Mouse (Mus musculus) retina, embryonic 14.5 days (tissue): ENCODE measurements at regions not wholly inside any gene's neighbourhood (a gene's known extent, or its start where the extent isn't known, plus 50 kb on each side); places are given as distances from the start of the nearest gene placed in this dataset.
"Not testable (repeated sequence)": the region's sequence is repeated elsewhere in the genome, so short reads cannot be mapped to it uniquely, and the experiment has no call there.

Experiments used
- DNase-seq: peaks from one replicate; pipeline ENCODE4 v3.0.0-alpha.2; 2015; ENCODE audit warnings: low spot score

- DNase-seq: peak; percentile 49
Measured at GRCm38 (mm10) chr5:134046086-134046485, 53.4 kb upstream of the Castor2 start.

DNA sequence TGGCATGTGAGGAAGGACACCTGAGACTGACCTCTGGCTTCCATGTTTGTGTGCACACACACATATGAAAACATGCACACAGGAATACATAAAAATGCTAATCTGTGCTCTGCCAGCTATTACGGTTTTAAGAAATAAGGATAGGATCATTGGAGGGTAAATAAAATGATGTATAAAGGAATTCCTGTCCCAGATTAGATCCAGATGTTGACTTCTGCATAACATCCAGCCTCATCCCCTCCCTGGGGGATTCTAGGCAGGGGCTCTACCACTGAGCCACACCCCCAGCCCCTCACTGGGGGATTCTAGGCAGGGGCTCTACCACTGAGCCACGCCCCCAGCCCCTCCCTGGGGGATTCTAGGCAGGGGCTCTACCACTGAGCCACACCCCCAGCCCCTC, 56.6 kb upstream of the Castor2 start:
- DNase-seq: not testable (repeated sequence)

DNA sequence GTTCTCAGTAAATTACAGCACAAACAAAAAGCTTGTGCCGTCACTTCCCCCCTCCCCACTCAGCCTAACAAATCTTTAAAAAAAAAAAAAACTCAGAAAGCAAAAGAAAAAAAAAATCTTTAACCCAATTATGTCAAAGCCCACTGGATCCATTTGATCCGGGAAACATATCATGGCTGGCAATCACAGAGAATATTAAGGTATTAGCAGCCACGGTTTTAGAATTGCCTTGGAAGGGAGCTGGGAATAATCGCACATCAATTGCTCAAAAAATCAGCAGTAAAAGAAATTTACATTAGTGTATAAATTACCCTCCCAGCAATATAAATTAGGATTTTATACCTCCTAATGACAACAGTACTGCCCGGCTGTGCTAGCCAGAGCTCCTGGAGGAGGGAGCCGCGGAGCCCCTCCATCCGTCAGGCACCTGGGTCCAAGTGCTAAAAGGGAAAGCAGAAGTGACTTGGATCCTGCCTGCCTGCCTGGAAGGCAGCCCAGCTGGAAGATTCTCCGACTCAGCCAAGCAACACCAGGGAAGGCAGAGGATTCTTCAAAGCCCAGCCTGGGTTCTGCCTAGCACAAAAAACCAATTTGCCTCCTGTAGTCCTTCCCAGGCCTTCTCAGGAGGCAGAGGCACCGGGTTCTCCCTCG, 72.1 kb upstream of the Castor2 start:
- DNase-seq: peak; percentile 26

DNA sequence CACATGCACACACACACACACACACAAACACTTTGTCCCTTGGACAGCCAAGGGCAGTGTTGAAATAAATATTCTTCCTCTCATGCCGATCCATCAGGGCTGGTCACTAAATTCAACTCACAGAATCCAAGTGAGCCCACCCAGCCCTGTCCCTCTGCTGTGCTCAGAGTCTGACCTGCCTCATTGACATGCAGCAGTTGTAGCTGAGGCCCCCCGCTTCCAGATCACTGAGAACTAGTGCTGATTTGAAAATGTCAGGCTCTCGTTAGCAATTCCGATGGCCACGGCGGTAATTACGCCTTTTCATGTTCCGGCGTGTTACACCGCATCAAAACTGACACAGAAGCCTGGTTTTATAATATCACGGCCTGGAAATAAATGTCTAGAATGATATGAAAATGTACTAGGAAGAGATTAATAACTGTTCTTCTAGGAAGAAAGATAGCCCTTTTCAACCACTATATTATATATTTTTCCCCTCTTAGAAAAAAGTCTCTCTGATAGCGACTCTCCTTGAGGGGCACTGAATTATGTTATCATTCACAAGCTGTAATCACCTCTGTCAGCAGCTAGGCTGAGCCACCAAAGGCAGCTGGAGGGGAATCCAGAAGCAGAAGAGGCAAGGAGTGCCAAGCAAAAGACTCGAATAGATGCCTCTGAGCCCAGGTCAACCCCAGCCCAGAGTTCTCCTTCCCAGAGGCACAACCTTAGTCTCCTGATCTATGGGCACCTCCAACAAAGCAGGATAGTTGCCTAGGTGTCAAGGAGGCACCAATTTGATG, 79.7 kb upstream of the Castor2 start:
- no peak for DNase-seq

- DNase-seq: peak; percentile 57
Measured at GRCm38 (mm10) chr5:134014257-134015163, 85.0 kb upstream of the Castor2 start.

DNA sequence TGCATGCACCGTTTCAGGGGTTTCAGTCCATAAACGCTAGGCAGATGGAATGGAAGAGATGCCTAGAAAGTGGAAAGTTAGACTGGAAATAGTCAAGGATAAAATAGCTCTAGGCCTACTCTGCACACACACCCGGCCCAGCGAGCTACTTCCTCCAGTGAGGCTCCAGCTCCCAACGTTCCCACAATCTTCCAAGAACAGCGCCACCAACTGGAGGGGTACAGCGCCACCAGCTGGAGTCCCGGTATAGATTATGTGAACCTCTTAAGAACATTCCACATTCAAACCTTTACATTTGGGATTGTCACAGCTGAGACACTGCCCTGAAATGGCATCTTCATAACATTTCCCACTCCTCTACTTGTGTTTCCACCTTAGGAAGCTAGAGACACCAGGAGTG, 86.3 kb upstream of the Castor2 start:
- no peak for DNase-seq

GRCm38 (mm10) chr5:134009843-134010242, 89.7 kb upstream of the Castor2 start:
- no peak for DNase-seq

DNA sequence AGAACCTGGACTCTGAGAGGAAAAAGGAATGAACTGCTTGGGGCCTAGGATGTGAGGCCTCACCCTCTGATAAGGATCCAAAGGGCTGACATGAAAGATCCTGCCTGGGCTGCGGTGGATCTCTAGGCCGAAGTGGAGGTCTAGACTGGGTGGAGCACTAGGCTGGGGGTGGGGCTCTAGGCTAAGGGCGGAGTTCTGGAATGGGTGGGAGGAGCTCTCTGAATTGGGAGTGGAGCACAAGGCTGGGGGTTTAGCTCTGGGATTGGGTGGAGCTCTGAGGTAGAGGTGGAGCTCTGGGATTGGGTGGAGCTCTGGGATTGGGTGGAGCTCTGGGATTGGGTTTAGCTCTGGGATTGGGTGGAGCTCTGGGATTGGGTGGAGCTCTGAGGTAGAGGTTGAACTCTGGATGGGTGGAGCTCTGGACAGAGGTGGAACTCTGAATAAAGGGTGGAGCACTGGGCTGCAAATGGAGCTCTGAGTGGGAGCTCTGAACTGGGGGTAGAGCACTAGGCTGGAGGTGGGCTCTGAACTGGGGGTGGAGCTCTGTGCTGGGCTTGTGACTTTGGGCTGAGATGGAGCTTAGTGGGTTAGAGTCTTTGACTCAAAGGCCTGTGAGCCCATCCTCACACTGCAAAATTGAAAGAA, 92.3 kb upstream of the Castor2 start:
- DNase-seq: no peak

DNA sequence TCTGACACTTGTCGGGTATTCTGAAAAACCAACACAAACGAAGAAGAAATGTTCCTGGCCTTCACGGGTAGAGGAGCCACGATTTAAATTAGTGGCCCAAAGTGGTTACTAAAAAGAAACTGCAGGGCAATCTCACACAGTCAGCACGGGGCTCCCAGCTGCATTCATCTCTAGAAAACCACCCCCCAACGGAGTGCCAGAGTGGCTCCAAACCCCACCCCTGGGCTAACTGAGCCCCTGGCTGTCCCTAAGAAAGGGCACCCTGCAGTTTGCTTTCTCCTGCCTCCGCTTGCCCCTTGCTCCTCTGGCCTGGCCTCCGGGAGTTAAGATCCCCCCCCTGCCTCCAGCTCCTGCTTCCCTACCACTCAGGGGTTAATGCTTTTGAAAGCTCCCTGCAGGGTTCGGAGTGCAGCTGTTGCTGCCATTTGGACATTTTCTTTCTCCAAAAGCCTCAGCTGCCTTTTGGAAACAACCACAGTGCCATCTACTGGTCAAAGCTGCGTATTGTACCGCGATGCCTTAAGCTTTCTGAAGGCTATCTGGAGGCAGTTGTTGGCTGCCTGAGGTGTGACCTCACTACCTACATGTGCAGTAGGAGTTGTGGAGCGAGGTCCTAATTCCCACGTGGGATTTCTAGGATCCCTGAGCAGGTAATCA, 92.9 kb upstream of the Castor2 start:
- peak; percentile 98 for DNase-seq

DNA sequence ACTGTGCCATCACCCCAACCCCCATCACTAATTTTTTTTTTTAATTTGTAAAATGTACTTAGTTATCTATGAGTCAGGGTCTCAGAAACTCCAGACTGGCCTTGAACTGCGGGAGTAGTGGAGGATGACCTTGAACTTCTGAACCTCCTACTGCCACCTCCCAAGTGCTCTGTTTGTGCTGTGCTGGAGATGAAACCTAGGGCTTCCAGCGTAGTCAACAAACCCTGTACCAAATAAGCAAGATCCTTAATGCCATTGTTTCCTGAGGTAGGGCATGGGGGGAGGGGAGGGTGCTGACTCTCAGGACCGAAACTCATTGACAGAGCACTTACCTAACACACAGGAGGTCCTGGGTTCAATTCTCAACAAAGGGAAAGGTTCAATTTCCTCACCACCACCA, 93.5 kb upstream of the Castor2 start:
- DNase-seq: no peak

- DNase-seq: no peak
Measured at GRCm38 (mm10) chr5:134000100-134000499, 99.4 kb upstream of the Castor2 start.

- no peak for DNase-seq
Measured at GRCm38 (mm10) chr5:133999698-134000097, 99.8 kb upstream of the Castor2 start.

DNA sequence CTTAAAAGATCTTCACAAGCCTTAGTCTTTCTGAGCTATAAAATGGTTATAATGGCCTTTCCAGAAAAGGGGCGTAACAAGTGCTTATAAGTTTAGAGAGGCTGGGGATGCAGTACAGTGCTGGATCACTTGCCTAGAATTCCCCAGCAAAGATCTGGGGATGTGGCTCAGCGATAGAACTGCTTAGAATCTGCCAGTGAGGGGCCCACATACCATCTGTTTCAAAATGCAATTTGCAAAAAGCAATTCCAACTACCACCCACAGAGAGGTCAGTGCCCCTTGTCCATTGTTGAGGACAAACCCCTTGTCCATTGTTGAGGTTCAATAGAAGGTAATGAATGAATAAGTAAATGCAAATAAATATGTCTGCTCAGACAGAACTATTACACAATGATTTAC, 107.5 kb upstream of the Castor2 start:
- peak; percentile 77 for DNase-seq

DNA sequence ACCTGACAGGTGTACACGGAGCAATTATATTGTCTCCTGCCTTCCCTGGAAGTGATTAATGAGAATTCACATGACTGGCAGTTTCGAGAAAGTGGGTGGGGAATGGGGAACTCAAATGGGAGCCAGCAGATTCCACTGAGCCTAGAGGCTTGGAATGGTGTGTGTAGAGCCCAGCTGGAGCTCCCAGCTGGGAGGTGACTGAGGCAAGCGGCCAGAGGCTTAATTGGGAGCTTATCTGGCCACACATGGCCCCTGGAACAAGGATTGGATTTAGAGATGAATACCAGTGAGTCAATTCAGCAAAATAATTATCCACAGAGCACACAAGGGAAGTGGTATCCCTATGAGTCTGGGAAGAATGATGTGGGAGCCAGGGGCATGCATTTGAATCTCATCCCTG, 108.0 kb upstream of the Castor2 start:
- DNase-seq: peak; percentile 74

DNA sequence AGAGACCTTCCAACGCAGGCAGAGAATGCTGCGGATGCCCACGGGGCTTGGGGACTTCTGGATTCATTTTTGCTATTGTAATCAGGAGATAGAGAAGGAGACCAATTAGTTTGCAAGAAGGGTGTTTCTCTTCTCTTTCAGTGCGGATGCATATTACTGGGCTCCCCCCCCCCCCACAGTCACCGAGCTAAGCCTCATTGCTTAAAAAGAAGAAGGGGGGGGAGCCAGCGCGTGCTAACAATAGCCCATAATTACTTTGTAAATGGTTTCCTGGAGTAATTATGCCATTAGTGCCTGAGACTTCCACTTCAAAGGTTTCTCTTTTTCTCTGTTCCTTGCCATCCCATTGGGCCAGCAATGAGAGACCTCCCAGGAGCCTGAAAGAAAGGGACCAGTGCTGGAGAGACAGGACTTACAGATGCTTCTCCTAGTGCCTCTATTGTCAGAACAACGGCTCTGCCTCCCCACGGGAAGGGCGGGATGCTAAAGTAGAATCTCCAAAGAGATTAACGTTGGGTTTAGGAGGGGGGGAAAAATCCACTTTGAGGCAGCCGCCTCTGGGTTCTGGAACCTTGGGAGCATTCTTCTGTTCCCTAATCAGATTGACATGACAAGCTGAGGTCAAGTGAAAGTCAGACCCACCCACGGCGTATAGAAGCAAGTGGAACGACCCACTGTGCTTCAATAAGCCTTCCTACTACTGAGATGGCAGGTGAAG, 116.1 kb upstream of the Castor2 start:
- peak; percentile 83 for DNase-seq

DNA sequence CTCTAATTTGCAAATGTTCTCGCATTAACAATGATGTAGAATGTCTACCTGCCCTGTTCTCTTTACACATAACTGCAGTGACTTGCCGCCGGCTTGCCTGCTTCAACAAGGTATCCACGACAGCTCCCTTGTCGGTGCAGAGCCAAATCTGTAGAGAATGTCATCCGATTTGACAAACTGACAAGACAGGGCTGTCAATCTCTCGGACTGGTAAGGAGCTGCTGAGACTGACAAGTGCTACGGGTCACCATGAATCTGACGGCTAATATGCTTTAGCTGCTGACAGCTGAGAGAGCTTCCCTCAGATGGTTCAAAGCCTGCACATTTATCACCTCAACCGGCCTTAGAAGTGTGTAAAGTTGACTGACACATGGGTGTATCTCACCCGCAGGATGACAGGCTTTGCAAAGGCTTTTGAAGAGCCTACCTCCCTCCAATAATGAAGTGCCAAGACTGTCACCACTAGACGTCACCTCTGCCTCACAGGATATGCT, 129.0 kb upstream of the Castor2 start:
- DNase-seq: no peak

DNA sequence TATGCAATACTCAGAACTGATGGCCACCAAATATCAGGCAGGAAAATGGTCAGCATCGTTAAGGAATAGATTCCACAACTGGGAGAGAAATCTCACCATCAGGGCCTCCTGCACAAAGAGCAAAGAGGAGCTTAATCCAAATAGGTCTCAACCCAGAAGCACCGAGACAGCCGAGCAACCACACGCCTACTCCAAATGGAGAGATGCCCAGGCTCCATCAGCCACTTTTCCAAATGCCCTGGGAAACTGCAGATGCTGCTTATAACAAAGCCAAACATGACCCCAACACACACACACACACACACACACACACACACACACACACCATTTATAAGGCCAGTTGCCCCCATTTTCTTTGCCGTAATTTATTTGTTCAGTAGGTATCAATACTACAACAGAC, 136.2 kb upstream of the Castor2 start:
- DNase-seq: no peak

DNA sequence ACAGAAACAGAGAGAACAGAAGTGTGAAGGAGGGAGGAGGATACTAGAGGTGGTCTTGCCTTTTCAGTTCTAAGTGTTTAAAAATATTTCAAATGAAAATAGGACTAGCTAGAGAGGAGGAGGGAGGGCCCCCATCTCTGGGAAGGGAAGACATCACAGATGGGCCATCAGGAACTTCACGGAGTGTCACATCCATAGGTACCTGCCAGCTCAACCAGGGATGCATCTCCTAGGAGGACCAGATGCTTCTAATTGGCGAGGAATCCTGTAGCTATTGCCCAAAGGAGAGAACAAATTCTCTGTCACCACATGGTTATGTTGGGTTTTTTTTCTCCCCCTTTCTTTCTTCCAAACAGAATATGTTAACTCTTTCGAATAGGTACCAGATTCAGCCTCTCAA, 158.7 kb upstream of the Castor2 start:
- no peak for DNase-seq

DNA sequence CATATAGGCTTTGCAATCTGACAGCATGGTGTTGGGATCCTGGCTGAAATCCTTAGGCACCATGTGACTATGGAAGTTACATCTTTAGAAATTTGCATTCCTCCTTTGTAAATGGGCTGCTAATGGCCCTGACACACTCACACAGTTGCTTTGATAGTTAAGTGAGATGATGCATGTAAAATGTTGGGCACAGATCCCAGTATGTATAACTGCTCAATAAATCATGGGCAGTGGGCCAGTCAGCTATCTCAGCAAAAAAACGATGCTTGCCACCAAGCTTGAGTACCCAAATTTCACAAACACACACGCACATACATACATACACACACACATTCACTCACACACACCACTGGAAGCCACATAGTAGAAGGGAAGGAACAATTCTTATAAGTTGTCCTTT, 159.5 kb upstream of the Castor2 start:
- no peak for DNase-seq

- peak; percentile 5 for DNase-seq
Measured at GRCm38 (mm10) chr5:133937967-133938918, 161.3 kb upstream of the Castor2 start.
